Mouse (Mus musculus) gastrocnemius, postnatal 36 days (tissue): Measurements from ENCODE around the gene Yipf7. TPM values are rescaled to one million over a fixed set of nuclear protein-coding genes. Genes with fewer than 3 reads are reported as not detected.

Experiments used
- DNase-seq, 2 experiments: peaks; one replicate each; pipeline ENCODE4 v3.0.0; 2022
- intact Hi-C: fragments of 180-260 bp; cut with DNase I; formaldehyde crosslinking; loops from one replicate; pipeline ENCODE4 v1.15.1; 2025
- long read RNA-seq, 2 experiments: library from polyadenylated mRNA; stranded (forward); transcript quantifications; one replicate each; pipeline ENCODE4 v2.0.0; 2021
- total RNA-seq, 2 experiments: library from RNA; stranded (reverse); gene quantifications; 2 replicates each; pipeline ENCODE4 v1.2.3; 2021

Yipf7 gene
- 100 to 1,000 TPM in 1 of 2 experiments, 10 to 100 TPM in 1; 88.0 to 107 TPM for total RNA-seq
- long read RNA-seq, experiment 1, transcript Yipf7-201 (6 exons, 1,219 nt): major isoform, 123 of 161 reads
- long read RNA-seq, experiment 1, partial matches to known transcripts: 12 of 161 reads
- long read RNA-seq, experiment 1, other reads (novel, unspliced or antisense): 26 of 161 reads
- long read RNA-seq, experiment 2, transcript Yipf7-201 (6 exons, 1,219 nt): major isoform, 127 of 169 reads
- long read RNA-seq, experiment 2, partial matches to known transcripts: 17 of 169 reads
- long read RNA-seq, experiment 2, other reads (novel, unspliced or antisense): 25 of 169 reads

DNA sequence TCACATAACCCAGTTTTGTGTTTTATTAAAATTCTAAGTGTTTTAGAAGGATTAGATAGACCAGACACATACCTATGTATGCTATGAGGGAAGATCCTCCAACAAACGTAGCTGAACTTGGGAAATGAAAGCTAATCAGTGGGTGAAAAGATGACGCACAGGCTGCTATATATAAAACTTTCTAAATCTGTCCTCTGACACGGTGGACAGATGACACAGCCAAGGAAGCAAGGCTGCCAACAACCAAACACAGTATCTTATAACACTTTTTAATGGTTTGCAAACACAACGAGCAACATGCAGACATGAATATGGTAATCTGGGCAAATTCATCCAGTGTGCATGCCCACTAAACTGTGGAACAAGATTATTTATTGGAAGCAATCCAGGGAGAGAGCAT, at the start of gene Yipf7:
Gene Yipf7 (minus strand): TSS at position 160 of the 400 bp plus-strand sequence.
- DNase-seq: no peak
- intact Hi-C loops: no loop called here

DNA sequence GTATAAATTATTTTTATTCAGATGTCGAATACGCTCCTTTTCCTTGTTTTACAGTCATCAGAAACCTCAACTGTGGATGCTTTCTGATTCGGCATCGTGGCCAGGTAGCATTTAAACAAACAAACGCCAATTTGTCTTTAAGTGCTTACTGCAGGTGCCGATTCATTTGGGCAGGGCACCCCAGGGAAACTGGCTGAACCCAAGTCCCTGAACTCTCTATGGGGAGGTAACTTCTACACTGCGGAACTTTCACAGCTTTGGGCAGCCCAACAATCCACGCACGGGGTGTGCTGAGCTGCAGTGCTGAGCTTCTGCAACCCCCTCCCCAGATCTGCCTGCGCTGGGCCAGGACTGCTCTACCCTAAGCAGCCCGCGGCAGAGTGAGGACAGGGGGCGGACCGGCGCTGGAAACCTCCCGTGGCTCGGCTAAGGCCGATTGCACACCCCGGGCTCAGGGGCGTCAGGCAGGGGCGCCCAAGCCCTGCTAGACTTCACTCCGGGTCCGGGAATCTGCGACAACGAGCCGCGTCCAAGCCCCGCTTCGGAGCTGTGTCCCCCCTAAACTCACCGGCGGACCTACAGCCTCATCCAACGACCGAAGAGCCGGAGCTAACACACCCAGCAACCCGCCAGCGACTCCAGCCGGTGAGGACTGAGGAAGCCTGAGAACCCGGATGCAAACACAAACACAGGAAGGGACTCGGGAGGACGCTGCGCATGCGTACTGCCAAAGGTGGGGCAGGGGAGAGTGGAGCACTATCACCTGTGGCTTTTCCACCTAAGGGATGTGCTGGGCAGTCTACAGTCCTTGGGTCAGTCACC, 49.4 kb upstream of the Yipf7 start, which contains the start of gene Gnpda2:
Gene Gnpda2 (minus strand): TSS at position 701 of the 822 bp plus-strand sequence.
- DNase-seq: peak; percentile 65 to 71
- intact Hi-C loops: no loop called here

DNA sequence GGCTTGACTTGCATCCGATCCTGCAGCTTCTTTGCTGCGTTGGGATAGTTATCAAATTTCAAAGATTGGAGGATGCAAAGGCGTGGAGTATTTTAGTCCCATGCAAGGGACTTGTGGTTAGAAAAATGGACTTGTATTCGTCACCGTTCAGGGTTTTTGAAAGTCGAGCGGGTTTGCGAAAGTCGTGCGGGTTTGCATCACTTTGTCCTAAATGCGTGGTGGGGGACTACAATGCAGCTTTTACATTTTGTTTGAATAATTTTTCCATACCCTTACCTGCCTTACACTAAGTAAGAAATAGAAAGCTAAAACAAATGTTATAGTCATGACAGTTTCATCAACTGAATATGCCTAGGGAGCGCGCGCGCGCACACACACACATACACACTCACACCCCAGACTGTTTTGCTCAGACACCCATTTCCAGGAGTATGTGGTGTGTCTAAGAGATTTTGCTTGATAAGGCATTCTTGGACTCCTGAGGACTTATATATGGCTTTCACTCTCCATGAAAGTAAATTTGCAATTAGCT, 15.0 kb upstream of the Yipf7 start:
- intact Hi-C loops: no loop called here
- DNase-seq: no peak

DNA sequence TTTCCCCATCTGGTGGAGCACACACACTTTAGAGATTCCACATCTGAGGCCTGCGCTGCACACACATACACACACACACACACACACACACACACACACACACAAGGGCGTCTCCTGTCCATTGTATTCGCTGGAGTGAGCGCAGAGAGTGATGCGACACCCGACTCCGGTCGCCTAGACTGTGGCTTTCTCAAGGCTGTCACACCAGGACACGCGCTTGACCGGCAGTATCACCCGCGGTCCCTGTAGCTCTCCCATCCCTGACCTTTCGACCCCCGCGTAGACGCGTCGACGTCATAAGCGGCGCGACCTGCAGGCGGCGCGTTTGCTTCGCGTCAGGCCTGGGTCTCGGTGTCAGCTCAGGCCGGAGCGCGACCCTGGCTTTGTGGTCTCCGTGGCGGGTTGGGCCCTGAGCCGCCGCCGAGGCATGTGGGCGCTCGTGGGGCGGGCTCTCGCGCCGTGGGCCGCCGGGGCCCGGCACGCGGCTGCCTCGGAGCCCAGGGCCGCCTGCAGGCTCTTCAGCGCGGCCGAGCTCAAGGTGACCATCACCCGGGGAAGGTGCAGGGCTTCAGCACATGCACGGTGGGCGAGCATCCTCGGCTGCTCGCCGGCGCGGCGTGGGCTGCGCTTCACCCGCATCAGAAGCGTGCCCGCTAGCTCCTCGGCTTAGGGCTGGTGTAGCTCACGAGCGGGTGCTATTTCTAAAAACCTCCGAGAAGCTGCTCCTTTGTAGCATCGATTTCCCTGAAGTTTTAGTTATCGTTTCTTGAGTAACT, 14.4 kb upstream of the Yipf7 start, which contains the start of gene Guf1:
Gene Guf1 (plus strand): TSS at position 296 of the 776 bp plus-strand sequence.
- intact Hi-C loops: no loop called here

DNA sequence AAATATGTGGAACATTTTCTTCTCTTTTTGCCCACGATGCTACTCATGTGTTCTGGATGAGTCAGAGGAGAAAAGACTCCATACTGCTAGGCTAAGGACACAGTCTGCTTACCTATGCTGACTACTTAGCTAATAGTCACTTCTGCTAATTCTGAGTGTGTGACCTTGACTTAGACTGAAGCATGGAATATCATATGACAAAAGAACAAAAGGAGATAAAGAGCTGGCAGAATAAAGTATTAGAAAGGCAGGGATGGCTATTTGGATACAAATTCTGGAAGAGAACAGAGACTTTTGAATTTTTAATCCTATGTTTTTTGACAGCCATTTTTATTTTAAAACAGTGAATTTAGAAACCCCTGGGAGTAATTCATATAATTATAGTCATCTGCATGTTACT, 768 bp downstream of the Yipf7 start:
- intact Hi-C loops: no loop called here
- no peak for DNase-seq

More for the DNA sequence above, 14.4 kb upstream of the Yipf7 start, which contains the start of gene Guf1:
- peak; percentile 92 to 94 for DNase-seq

DNA sequence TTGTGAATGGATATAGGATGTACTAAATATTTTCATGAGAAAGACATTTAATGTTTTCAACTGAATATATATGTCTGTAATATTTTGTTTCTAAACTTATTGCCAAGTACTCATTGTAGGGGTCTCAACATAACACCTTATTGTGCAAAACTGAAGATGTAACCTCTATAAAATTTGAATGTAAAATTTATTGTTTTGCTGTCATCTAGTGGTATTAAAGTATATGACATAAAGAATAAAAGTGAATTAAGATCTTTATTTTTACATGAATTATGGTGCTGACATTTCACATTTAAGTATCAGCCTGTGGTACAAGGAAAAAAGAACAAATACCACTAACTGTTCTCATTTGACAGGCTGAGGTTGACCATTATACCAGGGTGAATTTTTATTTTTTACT, 18.5 kb downstream of the Yipf7 start:
- DNase-seq: no peak
- intact Hi-C loops: no loop called here

DNA sequence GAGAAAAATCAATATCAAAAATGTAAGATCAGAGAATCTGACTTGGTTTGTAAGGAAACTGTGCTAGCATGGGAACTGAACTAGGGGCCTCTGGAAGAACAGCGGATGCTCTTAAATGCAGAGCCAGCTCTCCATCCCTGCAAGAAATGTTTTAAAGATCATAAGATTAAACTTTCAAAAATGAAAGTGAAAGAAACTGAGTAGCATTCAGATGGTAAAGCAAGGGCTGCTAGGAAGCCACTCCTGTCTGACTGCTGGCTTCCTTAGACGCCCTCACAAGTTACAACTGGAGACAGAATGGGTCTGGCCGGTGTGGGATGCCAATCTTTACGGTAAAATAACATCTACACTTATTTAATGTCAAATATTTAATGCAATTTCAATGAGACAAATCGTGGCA, 20.4 kb downstream of the Yipf7 start:
- no peak for DNase-seq
- intact Hi-C loops: no loop called here

DNA sequence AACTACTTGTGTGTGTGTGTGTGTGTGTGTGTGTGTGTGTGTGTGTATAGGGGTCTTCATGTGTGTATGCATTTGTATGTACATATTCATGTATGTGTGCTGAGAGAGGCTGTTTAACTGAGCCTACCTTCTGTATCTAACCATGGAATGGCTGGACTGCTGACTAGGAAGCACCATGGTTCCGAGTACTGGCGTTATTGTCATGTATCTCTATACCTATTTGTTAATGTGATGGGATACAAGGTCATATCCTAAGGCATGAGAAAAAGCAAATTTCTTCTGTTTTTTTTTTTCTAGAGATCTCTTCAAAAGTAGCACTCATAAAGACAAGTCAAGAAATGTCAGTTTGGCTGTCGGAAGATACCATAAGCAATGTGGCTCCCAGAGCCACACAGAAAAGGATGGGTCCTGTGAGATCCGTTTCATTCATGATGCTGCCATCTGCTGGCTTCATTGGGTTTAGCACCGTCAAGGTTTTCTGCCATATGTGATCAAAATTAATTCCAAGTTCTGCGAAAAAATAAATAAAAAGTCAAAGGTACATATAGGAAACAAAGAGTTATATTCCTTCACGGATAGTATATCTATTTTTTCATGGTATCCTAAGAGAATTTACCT, 21.7 kb downstream of the Yipf7 start:
- peak in 1 of 2 experiments; percentile 9 for DNase-seq
- intact Hi-C loops: no loop called here

DNA sequence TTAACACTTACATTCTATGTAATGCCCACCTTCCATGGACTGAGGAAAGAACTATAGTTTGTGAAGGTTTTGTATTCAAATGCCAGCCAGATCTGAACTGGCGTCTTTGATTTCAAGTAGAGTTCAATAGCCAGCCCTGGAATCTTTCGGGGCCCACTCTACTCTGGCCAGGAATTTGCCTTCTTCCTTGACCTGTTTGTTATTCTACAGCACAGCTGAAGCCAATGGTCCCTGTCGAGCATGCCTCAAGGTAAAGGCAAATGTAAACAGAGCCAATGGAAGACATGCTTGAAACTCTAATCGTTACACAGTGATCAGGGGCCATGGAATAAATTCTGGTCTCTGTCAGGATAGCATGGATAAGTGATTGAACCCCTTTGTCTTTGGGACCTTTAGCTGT, 30.2 kb downstream of the Yipf7 start:
- no peak for DNase-seq
- intact Hi-C loops: no loop called here

DNA sequence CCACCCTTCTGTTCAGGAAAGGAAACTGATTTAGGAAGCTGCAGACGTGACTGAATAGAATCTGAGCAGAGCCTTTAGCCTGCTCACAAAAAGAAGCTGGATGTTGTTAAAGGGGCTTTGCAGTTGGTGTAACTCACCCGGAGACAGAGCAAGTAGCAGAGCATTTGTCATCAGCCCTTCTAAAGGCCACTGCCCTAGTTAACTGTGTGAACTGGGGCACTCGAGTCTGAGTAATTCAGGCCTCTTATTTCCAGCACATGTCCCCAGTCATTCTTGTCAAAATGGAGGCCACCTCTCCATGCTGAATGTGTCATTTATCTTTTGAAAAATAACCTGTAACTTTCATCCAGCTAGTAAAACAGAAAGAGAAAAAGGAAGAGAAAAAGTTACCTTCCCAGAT, 30.8 kb downstream of the Yipf7 start:
- DNase-seq: no peak
- intact Hi-C loops: no loop called here

DNA sequence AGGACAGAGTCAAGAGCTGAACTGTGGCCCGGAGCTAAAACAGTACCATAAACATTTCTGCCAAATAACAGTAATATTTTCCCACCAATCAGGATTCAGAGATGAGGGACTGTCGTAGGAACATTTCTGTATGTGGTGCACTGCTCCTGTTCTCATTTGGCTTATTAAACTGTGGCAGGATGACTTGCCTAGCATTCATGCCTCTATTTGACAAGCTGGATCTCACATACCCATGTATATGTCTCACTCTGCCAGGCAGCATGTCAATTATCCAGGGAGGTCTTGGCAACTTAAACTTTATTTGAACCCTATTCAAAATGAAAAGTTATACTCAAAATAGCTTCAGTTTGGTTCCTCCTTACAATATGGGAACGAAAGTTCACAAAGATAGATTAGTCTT, 35.4 kb downstream of the Yipf7 start:
- DNase-seq: no peak
- intact Hi-C loops: no loop called here

DNA sequence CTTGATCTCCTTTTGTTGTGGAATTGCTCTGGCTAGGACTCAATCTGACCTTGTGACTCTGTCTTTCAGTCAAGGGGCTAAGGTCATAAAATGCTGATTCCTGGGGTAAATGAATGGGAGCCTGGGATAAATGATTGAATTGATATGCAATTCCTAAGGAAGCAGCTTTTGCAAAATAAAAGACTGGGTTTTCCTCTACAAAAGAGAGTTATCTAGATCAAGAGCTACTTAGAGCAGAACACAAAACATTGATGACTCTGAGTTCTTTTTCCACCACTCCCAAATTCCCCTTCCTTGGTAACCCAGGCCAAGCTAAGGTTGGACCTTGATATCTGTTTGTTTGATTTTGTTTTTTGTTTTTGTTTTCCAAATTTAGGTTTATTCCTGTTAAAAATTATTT, 53.4 kb downstream of the Yipf7 start:
- no peak for DNase-seq
- intact Hi-C loops: no loop called here

DNA sequence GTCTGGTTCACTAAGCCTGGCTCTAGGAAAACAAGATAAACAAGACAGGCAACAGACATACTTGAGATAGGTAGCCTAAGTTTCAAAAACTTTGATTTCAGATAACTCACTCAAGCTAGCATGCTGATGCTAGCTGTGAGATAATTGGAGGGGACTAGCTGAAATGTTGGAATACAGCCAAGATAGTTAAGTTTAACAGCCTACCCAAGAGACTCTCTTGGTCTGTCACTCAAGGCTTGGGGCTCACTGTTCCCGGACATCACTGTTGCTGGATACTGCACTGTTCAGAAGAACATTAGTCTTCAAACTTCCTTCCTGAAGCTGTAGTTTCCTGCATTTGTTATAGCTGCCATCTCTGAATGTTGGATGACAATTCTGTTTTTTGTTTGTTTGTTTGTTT, 74.9 kb downstream of the Yipf7 start:
- intact Hi-C loops: no loop called here

More for the DNA sequence above, 74.9 kb downstream of the Yipf7 start:
- no peak for DNase-seq

Other genes with a start within 250 kb of the Yipf7 start
- gene Kctd8, start 201.0 kb downstream of the Yipf7 start, total RNA-seq: not detected
- gene Guf1, start 14.3 kb upstream of the Yipf7 start, total RNA-seq: 10 to 100 TPM; 16.9 to 18.2 TPM
- gene Gnpda2, start 49.7 kb upstream of the Yipf7 start, total RNA-seq: 1 to 10 TPM; 2.7 to 4.4 TPM